Mouse (Mus musculus) ovary, postnatal 14 days (tissue): ENCODE results near the gene Ubr2.

Experiments used
- DNase-seq: peaks from one replicate; pipeline ENCODE4 v3.0.0; 2022; ENCODE audit warnings: low spot score

Gene Ubr2

DNA sequence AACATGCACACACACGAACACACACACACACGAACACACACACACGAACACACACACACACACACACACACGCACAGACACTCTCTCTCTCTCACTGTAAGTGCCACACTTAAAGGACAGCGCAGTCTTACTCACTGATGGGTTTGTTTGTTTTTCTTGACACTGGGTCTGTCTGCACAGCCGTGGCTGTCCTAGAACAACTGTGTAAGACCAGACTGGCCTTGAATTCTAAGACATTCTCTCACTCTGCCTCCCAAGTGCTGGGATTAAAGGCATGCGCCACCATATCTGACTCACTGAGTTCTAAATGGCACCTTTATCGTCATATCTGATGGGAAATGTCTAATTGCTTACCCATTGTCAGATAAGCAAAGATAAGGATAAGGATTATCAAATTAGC, 7.1 kb downstream of the Ubr2 start:
- DNase-seq = no peak

DNA sequence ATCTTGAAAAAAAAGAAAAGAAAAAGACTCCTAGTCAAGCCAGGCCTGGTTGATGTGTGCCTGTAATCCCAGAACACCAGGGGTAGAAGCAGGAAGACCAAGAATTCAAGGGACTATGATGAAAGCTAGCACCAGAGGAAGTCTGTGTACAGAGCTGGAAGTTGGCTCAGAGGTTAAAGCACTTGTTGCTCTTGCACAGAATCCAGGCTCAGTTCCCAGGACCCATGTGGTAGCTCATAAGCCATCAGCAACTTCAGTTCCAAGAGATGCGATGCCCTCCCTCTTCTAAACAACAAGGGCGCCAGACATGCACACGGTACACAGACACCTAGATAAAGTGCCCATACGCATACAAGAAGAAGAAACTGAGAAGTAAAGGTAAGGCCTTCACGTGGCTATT, 8.0 kb downstream of the Ubr2 start:
- no peak for DNase-seq

DNA sequence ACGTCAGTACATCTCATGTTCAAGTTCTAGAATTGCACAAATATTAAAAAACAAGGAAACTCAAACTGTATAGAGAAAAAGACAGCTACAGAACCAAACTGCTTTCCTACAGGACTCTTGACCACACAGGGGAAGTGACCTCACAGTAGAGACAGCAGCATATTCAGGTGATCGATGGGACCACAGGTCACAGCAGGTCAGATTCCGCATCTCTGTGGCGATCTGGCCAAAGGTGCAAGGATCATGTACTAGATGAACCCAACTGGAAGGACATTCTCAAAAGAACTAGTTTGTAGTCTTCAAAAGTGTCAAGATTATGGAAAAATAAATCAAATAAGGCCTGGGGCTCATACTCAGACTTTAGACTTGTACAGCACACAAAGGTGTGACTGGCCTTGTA, 11.5 kb downstream of the Ubr2 start:
- no peak for DNase-seq

DNA sequence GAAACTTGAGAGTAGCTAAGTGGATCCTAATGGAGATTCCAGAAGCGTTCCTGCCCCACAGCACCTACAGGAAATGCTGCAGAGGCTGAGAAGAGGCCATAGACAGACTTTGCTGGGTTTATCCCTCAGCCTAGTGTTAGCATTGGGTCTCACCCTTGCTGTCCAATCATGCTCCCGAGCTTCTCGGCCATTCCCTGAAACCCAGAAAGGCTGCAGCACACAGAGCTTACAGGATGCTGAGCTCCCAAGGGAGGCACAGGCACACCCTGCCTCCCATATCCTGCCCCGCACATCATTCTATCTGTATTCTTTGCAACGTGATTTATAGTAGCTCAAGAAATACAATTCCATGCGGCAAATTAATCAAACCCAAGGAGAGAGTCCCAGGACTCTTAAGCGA, 13.9 kb downstream of the Ubr2 start:
- no peak for DNase-seq

DNA sequence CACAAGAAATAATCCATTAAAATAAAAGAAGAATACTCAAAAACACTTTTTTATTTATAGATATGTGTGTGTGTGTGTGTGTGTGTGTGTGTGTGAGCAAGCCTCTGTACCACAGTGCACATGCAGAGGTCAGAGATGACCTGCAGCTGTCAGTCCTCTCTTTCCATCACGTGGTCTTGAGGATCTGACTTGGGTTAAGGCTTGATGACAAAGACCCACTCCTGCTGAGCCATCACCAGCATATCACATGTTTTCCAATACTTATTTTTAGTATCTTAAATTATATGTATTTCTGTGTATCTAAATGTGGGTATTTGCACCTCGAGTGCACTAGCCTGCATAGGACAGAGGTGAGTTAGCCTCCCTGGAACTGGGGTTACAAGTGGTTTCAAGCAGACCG, 14.7 kb downstream of the Ubr2 start:
- DNase-seq = no peak

DNA sequence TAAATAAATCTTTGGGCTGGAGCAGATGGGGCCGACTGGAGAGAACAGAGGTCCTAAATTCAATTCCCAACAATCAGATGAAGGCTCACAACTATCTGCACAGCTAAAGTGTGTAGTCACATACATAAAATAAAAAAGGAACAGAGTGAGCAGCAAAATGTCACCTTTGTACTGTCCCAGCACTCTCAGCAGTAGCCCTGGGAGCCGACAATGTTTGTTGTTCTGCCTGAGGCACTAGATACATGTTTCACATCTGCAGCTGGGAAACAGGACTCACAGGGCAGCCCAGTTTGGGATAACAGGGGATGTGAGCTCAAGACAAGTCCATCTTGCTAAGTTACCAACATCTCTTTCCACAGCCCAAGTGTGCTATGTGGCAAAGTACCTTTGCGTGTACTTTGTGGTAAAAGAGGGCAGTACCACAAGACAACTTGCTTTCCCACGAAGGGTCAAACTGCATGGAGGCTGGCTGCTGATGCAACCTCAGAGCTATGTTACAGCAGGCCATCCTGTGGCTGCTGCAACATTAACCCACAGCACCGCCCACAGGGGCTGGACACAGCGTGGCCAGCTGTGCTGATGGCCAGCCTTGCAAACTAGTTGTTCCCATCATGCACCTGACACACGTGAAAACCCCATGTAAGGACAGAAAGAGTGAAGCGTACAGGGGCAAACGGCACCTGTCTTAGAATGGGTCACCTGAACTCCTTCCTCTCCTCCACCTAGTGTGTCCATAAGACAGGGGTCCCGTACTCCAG, 15.5 kb downstream of the Ubr2 start:
- no peak for DNase-seq

DNA sequence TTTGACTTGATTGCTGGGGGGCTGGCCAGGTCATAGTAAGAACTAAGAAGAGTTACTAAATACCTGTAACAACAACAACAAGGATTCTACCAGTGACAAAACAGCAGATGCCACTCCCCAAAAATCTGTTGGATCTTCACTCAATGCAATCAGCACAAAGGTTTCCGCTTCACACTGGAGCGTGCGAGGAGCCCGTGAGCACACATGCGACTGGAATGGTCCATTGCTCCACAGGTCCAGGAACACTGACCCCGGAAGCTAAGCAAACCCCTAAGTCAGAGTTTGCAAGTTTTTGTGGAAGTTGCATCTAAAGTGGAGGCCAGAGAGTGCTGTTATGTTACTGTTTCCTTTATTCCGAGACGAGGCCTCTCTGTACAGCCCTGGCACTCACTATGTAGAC, 16.7 kb downstream of the Ubr2 start:
- no peak for DNase-seq

DNA sequence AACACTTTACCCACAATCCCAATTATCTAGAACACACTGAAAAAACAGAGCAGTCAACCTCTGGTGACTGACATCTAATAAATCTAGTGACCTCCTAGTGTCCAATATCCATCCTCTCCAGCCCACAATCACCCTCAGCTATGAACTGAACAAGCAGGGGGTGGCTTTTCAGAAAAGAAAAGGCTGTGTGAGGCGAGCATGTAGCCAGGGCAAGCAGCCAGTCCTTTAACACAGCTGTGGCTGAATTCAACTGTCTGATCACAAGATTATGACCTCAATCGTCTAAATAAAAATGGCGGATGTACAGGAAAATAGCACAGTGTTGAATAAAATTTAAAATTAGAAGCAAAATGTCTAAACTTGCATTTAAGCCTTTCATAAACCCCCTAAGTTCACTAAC, 22.7 kb downstream of the Ubr2 start:
- DNase-seq = no peak

DNA sequence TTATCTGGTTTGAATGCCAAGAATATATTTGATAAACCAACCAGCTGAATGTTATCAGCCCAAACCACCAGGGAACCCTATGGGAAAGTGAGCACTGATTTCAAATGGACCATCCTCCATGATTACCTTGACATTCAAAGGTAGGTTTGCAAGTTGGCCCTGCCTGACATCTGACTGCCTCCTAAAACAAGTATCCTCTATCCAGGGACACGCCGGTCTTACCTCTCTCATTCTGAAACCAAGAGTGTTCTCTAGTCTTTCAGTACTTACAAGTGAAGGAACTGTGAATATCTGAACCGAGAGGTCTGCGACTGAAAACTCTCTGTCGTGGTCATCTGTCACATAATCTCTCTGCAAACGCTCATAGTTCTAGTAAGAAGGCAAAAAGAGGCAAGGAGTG, 30.3 kb downstream of the Ubr2 start:
- no peak for DNase-seq

DNA sequence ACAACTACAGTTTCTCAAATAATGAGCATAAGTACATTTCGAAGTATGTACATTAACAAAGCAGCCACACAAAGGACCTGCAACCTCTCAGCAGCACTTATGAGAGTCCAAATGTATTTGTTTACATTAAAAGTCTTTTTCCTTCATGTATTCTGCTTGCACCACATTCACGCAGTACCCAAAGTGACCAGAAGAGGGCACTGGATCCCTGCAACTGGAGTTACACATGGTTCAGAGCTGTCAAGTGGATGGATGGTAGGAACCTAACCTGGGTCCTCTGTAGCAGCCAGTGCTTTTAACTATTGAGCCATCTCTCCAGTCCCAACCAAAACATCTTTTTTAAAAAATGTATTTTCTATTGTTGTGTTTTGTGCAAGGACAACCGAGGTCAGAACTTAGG, 35.2 kb downstream of the Ubr2 start:
- DNase-seq = peak; percentile 43

DNA sequence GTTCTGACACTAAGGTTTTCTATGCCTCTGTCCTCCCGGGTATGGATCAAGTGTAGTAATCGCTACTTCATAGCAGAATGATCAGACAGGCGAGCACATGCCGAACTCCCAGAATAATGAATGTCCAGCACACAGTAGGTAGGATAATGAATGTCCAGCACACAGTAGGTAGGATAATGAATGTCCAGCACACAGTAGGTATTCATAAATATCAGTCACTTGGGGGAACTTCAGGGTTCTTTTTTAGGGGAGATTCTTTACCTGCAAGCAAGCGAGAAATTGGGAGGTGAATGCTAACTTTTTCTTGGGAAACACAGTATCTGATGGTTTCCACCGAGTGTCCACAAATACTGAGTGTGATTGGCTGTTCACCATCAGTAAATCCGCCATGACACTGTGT, 37.8 kb downstream of the Ubr2 start:
- DNase-seq = no peak

DNA sequence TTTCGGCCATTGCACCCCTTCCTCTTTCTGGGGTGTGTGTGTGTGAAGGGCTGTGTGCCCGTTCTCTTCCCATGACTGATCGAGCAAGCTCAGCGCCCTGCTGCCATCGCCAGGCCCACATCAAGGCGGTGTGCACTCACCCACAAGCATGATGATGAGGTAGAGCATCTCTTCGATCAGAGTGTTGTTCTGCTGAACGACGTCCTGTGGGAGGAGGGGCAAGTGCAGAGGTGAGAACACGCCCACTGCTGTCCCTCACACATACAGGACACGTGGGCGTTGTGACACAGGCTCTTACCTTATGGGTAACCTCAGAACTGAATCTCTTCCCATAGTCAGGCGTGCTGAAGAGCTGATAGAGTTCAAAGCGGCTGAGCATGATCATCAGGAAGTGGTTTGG, 43.5 kb downstream of the Ubr2 start:
- no peak for DNase-seq

DNA sequence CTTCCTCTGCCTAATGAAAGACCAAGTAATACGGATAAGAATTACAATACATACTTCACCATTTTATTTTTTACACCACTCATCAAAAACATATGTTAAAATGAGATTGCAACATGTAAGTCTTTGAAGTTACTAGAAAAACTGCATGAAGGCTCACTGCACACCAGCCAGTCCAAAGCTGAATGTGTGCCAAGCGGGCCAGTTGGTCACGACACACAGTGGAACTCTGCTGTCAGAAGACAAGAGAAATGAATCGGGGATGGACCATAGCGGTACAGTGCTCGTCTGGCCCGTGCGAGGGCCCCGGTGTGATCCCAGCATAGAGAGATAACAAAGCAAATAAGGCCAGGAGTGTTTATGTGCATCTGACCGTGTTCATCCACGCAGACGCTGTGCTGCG, 47.2 kb downstream of the Ubr2 start:
- no peak for DNase-seq

DNA sequence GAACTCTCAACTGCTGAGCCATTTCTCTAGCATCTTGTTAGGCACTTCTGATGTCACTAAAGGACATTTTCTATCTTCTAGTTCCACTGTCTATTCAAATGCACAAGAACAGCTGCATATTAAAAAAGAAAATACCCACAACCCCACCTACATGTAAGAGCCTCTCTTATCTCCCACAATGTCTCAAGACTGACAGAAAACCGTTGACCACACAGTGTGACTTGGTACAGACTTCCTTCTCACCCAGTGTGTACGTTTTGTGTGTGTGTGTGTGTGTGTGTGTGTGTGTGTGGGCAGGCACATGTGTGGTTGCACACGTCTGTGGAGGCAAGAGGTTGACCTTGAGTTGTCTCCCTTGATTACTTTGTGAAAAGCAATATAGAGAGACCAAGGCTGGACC, 48.2 kb downstream of the Ubr2 start:
- DNase-seq = no peak

DNA sequence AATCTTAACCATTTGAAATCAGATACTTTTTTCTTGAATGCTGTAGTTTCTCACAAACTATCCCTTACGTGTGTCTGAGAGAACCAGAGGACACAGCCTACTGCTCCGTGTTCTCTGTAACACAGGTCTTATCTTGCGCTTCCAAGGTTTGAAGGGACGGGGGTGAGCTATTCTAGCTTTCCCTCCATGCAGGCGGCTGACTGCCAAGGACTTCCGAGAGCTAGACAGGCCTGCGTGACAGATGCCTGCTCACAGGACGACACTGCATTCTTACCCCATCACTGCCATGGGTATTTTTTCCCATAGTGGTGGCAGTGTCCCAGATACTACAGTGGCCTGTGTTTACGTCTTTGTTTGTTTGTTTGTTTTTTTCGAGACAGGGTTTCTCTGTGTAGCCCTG, 50.1 kb downstream of the Ubr2 start:
- no peak for DNase-seq

DNA sequence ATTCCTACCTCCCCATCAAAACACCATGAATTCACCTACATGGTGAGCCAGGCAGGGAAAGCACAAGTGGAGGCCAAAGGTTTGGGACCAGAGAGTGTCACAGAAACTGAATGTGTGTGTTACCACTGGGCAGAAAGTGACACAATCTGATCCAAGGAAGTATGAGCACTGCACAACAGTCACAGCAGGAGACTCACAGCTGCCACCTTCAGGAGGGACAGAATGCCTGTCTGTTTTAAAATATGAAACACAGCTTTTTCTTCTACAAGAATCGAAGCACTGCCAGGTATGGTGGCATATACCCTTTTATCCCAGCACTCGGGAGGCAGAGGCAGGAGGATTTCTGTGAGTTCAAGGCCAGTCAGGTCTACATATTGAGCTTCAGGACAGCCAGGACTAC, 52.3 kb downstream of the Ubr2 start:
- DNase-seq = no peak

DNA sequence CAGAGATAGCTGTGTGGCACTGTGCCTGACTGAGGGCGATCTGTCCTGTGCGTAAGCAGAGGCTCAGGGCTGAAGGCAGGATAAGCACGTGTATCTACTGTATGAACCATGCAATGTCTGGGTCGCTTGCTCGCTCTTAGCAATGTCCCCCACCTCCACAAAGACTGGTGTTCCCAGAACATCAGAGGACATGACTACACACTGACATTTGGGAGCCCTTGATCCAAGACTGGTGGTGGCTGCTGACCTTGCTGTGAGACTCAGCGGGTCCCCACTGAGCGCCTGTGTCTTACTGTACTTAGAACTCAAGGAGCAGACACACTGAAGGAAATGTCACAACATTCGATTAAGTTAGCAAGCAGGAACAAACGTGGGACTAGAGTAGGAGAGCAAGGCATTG, 64.1 kb downstream of the Ubr2 start:
- no peak for DNase-seq

DNA sequence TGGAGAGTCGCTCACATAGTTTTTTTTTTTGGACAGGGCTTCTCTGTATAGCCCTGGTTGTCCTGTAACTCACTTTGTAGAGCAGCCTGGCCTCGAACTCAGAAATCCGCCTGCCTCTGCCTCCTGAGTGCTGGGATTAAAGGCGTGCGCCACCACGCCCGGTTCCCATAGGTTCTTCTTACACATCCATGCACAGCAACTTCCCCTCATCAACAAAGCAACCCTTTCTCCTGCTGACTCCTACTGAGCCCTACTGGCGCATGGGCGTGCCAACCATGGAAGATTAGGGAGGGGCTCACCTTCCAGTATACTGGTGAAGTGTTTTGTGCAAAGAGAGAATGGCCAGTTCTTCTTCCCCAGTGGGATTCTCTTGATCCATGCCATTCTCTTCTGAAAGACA, 67.9 kb downstream of the Ubr2 start:
- no peak for DNase-seq

DNA sequence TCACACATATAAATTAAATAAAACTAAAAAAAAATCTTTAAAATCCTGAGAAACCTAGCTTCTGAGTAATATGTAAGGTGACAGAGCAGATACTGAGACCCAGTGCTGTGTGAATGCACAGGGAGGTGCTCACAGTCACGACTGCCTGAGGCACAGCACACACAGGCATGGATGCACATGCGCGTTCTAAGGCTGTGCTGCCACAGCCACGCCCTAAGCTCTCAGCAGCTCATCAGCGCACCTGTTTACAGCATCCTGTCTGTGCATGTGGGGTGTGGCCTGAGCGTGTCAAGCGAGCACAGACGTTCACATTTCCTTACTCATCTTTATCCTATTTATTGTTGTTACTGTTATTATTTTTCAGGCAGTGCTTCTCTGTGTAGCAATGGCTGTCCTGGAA, 69.9 kb downstream of the Ubr2 start:
- DNase-seq = no peak

DNA sequence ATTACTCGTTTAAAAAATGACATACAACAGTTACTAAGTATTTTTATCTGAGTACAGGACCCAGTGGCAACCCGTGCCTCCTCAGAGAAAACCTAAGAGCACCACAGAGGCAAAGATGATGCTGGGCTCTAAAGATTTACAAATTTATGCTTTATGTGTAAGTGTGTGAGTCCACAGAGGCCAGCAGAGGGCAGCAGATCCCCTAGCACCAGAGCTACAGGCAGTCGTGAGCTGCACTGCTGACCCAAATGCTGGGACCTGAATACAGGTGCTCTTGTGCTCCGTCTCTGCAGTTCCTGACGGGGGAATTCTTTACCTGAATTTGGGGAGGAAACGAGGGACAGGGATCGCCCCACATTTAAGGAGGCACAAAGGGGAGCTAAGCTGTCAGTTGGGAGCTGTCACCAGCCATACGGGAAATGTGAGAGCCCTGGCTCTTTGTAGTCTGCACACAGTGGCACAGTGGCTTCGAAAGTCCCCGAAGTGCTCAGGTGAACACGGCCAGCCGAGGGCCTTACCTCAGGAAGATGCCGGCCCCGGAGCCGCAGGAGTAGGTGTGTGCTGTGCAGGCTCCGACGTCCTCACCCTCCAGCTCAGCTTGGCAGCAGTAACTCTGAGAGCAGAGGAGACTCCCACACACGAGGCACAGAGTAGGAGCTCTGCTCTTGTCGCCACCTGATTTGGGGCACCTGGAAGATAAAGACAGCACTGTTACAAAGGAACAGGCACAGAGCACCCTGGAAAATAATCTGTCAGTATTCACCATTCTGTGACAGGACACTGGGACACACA, 76.6 kb downstream of the Ubr2 start:
- peak; percentile 17 for DNase-seq

DNA sequence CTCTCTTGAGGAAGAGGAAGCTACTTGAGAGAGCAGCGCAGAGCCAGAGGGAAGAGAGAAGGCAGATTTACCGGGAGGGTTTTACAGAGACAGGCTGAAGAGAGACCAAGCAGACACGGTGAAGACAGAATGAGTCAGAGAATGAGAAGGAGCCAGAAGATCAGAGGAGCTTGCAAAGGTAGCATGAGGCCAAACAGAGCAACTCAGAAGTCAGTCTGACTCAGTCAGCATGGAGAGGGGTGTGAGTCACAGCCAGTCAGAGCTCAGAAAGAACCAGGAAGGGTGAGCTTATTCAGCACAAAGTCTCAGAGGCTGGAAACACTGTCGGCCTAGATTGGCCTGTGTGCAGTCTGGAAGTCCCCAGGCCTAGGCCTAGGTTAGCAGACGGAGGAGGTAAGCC, 77.4 kb downstream of the Ubr2 start:
- DNase-seq = no peak

DNA sequence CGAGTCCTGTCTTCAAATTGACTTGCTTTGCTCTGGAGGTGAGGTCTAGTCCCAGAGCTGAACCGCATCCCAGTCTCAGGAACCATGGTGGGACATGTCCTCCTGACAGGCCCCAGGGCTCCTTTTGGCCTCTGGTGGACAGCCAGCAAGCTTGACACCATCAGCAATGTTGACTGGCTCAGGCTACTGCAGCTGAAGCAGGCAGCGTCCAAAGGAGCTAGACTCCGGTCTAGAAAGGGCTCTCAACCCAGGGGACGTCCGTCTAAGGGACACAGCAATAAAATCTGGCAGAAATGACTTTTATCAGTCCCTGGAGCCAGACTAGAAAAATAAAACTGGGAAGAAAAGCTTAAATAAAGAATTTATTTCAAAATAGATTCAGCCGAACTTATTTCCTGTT, 80.5 kb downstream of the Ubr2 start:
- no peak for DNase-seq

DNA sequence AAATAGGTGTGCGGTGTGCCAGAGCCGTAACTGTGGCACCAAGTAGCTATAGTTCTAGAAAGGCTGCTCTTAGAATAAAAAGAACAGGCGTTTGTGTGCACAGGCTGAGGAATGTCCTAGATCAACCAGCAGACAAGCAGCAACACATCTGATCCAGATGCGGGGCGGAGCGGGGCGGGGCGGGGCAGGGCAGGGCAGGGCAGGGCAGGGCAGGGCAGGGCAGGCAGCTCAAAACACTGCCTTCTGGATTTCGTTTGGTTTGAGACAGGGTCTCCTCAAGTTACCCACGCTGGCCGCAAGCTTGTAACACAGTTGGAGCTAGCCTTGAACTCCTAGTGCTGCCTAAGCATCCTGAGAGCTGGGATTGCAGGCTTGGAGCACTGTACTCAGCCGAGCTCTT, 81.1 kb downstream of the Ubr2 start:
- no peak for DNase-seq

DNA sequence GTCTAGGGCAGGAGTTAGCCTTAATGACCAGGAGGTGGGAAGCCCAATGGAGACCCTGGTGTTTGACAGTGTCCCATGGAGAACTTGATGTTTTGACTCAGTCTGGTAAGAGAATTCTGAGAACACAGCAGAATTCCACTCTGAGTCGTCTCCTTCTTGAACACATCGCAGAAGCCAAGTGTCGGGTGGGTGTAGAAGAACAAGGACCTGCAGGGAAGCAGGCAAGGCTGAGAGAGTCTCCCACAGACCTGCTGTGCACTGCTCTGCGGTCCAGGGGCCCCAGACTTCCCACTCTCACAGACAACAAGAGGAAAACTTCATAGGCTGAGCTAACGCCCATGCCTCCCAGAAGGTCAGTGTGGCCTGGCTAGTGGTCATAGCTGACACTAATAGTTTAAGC, 82.6 kb downstream of the Ubr2 start:
- DNase-seq = no peak
